Mouse (Mus musculus) embryonic fibroblast, embryonic 13.5 days (primary cell): ENCODE results near the gene Tead1.

Source experiments
- CTCF ChIP-seq: IDR thresholded peaks from 2 replicates; pipeline ENCODE4 v1.5.1; 2011; ENCODE audit warnings: mild to moderate bottlenecking, control low read depth, low read length, moderate library complexity, borderline replicate concordance; ENCODE audit not compliant: insufficient read depth
- POLR2A ChIP-seq: IDR thresholded peaks from 2 replicates; pipeline ENCODE4 v1.6.1; 2011; ENCODE audit warnings: low read depth, mild to moderate bottlenecking, control low read depth, low read length, moderate library complexity

DNA sequence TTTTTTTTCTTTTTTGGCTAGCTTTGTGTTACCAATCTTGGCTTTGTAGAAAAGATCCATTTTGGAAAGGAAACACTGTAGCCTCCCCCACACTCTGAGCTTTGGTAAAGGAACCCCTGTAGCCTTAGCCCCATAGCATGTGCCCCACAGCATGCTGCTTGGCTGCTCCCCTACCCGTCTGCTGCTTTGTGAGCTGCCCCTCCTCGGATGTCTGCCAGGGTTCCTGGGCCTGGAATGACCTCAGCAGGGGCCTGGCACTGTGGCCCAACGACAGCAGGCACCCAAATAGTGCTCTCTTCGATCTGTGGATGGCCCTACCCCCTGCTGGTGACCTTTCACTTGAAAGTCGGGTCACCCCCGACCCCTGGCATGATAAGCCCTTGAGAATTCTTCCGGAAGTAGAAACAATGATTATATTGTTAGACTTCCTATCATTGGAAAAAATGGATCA, 177.0 kb downstream of the Tead1 start:
- TF ChIP-seq POLR2A (no peak), CTCF (no peak)
